Mouse (Mus musculus): ENCODE results near the gene Smarcc1. TPM values are rescaled to one million over a fixed set of nuclear protein-coding genes. Genes with fewer than 3 reads are reported as not detected.

Smarcc1 gene
- polyA plus RNA-seq, 1 experiment from 2014 or later, result 181 TPM

DNA sequence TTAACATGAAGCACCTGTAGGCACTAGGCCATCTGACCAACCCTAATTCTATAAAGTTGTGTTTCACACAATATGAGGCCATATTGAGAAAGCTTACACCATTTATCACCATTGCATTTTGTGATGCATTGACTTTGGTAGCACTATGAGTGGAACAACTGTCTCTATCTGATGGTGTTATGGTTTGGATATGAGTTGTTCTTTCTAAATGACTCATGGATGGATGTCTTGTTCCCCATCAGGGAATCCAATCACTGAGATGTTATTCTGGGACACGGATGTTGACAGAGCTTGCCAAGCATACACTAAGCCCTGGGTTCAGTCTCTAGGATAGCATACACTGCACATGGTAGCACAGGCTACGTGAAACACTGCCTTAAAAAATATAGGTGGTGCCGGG lies 154.8 kb downstream of the Smarcc1 start:
- no peaks in the 10 kb centered on the region for H3K9me3 ChIP-seq (replicated peaks)
- H3K4me2 ChIP-seq, result no peak overlapping the region
- H3K27me3 ChIP-seq, result no peaks in the 10 kb centered on the region
- ATAC-seq, result no peak
- no peaks in the 10 kb centered on the region for H3K4me1 ChIP-seq
- WGBS, result 91% methylated on average over 3 of the region's 3 CpGs
- no peak overlapping the region for H3K27ac ChIP-seq
- H3K9ac ChIP-seq, result no peak overlapping the region
- no peaks in the 10 kb centered on the region for H3K36me3 ChIP-seq (ENCODE audit: poor library complexity, severe bottlenecking)
- no peak overlapping the region for H3K4me3 ChIP-seq

GRCm38 (mm10) chr9:110273507-110273906 lies 156.0 kb downstream of the Smarcc1 start:
- H3K4me1 ChIP-seq, result no peaks in the 10 kb centered on the region
- no peak overlapping the region for H3K4me2 ChIP-seq
- ATAC-seq, result no peak
- no peaks in the 10 kb centered on the region for H3K36me3 ChIP-seq (ENCODE audit: poor library complexity, severe bottlenecking)
- no peak overlapping the region for H3K4me3 ChIP-seq
- no peak overlapping the region for H3K27ac ChIP-seq
- H3K27me3 ChIP-seq, result no peaks in the 10 kb centered on the region
- no peaks in the 10 kb centered on the region for H3K9me3 ChIP-seq (replicated peaks)
- 83% methylated on average over 4 of the region's 4 CpGs for WGBS
- H3K9ac ChIP-seq, result no peak overlapping the region

GRCm38 (mm10) chr9:110275882-110276281 lies 158.4 kb downstream of the Smarcc1 start:
- H3K36me3 ChIP-seq (ENCODE audit: poor library complexity, severe bottlenecking), result no peaks in the 10 kb centered on the region
- H3K27me3 ChIP-seq, result no peaks in the 10 kb centered on the region
- ATAC-seq, result no peak
- no peak overlapping the region for H3K4me2 ChIP-seq
- H3K27ac ChIP-seq, result no peak overlapping the region
- no peaks in the 10 kb centered on the region for H3K4me1 ChIP-seq
- WGBS, result 76% methylated on average over 5 of the region's 5 CpGs
- no peaks in the 10 kb centered on the region for H3K9me3 ChIP-seq (replicated peaks)
- H3K9ac ChIP-seq, result no peak overlapping the region
- H3K4me3 ChIP-seq, result no peak overlapping the region

DNA sequence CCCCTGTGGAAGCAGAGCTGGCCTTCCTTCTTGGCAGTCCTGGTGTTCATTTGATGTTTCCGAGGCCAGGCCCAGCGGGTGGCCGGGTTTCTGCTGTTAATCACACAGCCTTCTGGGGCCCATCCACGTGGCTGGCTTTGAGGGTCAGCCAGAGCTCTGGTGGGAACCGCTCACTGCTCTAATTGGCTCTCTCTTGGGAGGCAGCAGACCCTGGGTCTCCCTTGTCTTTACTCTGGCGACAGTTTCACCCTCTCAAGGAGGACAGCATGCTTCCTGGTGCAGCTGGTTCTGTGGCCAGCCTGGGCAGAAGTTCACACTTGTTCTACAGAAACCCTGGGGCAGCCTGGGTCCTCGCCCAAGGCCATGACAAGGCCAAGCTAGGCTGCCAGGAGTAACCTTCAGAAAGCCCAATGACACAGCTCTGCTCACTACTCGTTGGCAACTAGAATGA lies 159.9 kb downstream of the Smarcc1 start:
- Histone ChIP-seq H3K9me3 (replicated peaks) (no peaks in the 10 kb centered on the region), H3K4me1 (no peaks in the 10 kb centered on the region), H3K27ac (no peak overlapping the region), H3K4me3 (no peak overlapping the region), H3K4me2 (no peak overlapping the region), H3K27me3 (no peaks in the 10 kb centered on the region), H3K36me3 (ENCODE audit: poor library complexity, severe bottlenecking) (no peaks in the 10 kb centered on the region), H3K9ac (no peak overlapping the region)
- ATAC-seq, result no peak
- 58% methylated on average over 8 of the region's 8 CpGs for WGBS

GRCm38 (mm10) chr9:110284075-110284697 lies 166.7 kb downstream of the Smarcc1 start:
- no peak for ATAC-seq
- no peaks in the 10 kb centered on the region for H3K9me3 ChIP-seq (replicated peaks)
- 93% methylated on average over 10 of the region's 10 CpGs for WGBS
- H3K27me3 ChIP-seq, result no peaks in the 10 kb centered on the region
- H3K4me2 ChIP-seq, result no peak overlapping the region
- no peaks in the 10 kb centered on the region for H3K36me3 ChIP-seq (ENCODE audit: poor library complexity, severe bottlenecking)
- H3K9ac ChIP-seq, result no peak overlapping the region
- H3K4me1 ChIP-seq, result peaks cover 14% of the 10 kb centered on the region
- no peak overlapping the region for H3K4me3 ChIP-seq
- no peak overlapping the region for H3K27ac ChIP-seq

GRCm38 (mm10) chr9:110287321-110287924 lies 169.9 kb downstream of the Smarcc1 start:
- ATAC-seq, result peak; percentile 89
- Histone ChIP-seq H3K4me3 (no peak overlapping the region), H3K9ac (no peak overlapping the region), H3K36me3 (ENCODE audit: poor library complexity, severe bottlenecking) (no peaks in the 10 kb centered on the region), H3K9me3 (replicated peaks) (no peaks in the 10 kb centered on the region), H3K27me3 (no peaks in the 10 kb centered on the region), H3K4me1 (peaks cover 14% of the 10 kb centered on the region), H3K4me2 (no peak overlapping the region), H3K27ac (peak overlapping the region; percentile 70)
- WGBS, result 19% methylated on average over 7 of the region's 7 CpGs

Small RNAs within 50 kb of the gene (microRNA-seq; reads per million reads assigned to microRNA genes)
- gene Mir6236, result 52.3 reads per million, percentile 42 among the genes with 10 or more reads in this experiment

Other genes with a start within 250 kb of the Smarcc1 start
- 26.1 and 28.5 TPM in 2 replicates for gene Cdc25a, start 242.1 kb upstream of the Smarcc1 start, polyA plus RNA-seq (2015; fragmentation: Nextera tagmentation; extraction: Ambion mirVana)
- 81.7 and 90.6 TPM in 2 replicates for gene Map4, start 186.2 kb upstream of the Smarcc1 start, polyA plus RNA-seq (2015; fragmentation: Nextera tagmentation; extraction: Ambion mirVana)
- gene Dhx30, start 122 bp downstream of the Smarcc1 start, polyA plus RNA-seq (2015; fragmentation: Nextera tagmentation; extraction: Ambion mirVana), result 206 and 217 TPM in 2 replicates
- gene Cspg5, start 126.1 kb downstream of the Smarcc1 start, polyA plus RNA-seq (2015; fragmentation: Nextera tagmentation; extraction: Ambion mirVana), result 29.4 and 35.0 TPM in 2 replicates
- 35.5 and 40.7 TPM in 2 replicates for gene Elp6, start 187.5 kb downstream of the Smarcc1 start, polyA plus RNA-seq (2015; fragmentation: Nextera tagmentation; extraction: Ambion mirVana)
- 34.8 and 41.9 TPM in 2 replicates for gene Scap, start 215.6 kb downstream of the Smarcc1 start, polyA plus RNA-seq (2015; fragmentation: Nextera tagmentation; extraction: Ambion mirVana)

Data from forebrain, embryonic 13.5 days (tissue).